Mouse (Mus musculus): ENCODE results near the gene Grm4.

- no peak for TF ChIP-seq CTCF (IDR thresholded peaks at IDR 0.05; ENCODE audit: control insufficient read depth, insufficient read depth, insufficient replicate concordance, low read depth, low read length)
- TF ChIP-seq POLR2A (IDR thresholded peaks at IDR 0.05; ENCODE audit: control insufficient read depth, low read depth, low read length): no peak
These were observed 62.0 kb downstream of the Grm4 start for GRCm38 (mm10) chr17:27459241-27459640.
